Mouse (Mus musculus): Measurements from ENCODE around the gene Gm572. TPM values are rescaled to one million over a fixed set of nuclear protein-coding genes. Genes with fewer than 3 reads are reported as not detected.

The Gm572 gene
- polyA plus RNA-seq, 1 experiment from 2014 or later: not detected

DNA sequence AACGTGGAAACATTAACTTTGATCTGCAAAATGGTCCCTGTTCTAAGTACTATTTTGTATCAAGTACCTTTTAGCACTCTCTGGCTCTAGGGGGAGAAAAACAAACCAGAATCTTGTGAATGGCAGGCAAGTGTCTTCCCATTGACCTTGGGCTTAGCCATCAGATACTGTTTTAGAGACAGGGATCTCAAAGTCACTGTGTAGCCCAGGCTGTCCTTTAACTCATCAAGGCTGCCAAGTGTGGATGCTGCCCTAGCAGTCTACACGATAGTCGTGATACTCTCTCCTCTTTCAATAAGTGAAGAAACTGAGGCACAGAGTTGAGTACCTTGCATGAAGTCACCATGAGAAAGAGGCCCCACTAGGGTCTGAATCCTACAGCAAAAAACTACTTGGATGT lies 15.9 kb upstream of the Gm572 start:
- Histone ChIP-seq H3K27ac (peak overlapping the region; percentile 46; the same call in 1 of the 2 replicates), H3K4me1 (peaks cover 35% of the 10 kb centered on the region), H3K36me3 (peaks cover 30% of the 10 kb centered on the region), H3K9me3 (replicated peaks) (no peaks in the 10 kb centered on the region), H3K9ac (peak overlapping the region; percentile 98), H3K4me2 (peak overlapping the region; percentile 91), H3K27me3 (replicated peaks) (no peaks in the 10 kb centered on the region), H3K4me3 (peak overlapping the region; percentile 86)
- peak; percentile 8 for ATAC-seq
- 60% methylated on average over 3 of the region's 3 CpGs for WGBS (ENCODE audit: insufficient replicate concordance)

- WGBS (ENCODE audit: insufficient replicate concordance): 68% methylated on average over 3 of the region's 3 CpGs
These were observed 11.0 kb upstream of the Gm572 start for GRCm38 (mm10) chr4:148632013-148632692.

DNA sequence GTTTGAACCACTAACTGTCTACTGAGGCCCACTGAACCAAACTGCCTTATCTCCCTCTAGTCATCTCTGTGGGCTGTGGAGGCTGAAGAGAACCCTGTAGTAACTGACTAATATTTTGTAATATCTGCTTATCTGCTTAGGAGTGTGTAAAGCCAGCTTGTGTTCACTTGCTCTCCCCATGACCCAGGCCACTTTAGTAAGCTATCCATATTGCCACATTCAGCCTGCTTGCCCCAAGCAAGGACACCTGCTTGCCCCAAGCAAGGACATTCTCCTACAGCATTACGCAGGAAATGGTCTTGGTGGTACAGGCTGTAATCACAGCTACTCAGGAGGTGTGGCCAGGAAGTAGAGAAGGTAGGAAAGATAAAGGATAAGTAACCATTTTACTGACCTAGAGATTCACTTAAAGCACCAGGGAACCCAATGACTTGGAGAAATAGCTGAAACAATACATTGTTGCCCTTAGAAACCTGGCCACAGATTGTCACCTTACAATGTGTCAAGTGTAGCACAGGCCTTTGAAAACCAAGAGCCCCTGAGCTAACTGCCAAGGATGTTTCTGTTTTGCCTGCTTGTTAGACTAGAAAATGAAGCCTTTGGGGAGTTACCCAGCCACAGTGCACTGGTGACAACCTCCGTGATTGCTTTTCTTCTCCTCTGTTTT lies 9.6 kb upstream of the Gm572 start:
- peak; percentile 42; the same call in 1 of the 2 replicates for ATAC-seq
- H3K9ac ChIP-seq: no peak overlapping the region
- no peak overlapping the region for H3K4me2 ChIP-seq
- H3K9me3 ChIP-seq (replicated peaks): no peaks in the 10 kb centered on the region
- no peaks in the 10 kb centered on the region for H3K36me3 ChIP-seq
- WGBS (ENCODE audit: insufficient replicate concordance): 31% methylated on average over 2 of the region's 2 CpGs
- no peak overlapping the region for H3K4me3 ChIP-seq
- peaks cover 17% of the 10 kb centered on the region for H3K4me1 ChIP-seq
- no peaks in the 10 kb centered on the region for H3K27me3 ChIP-seq (replicated peaks)
- H3K27ac ChIP-seq: no peak overlapping the region

More at GRCm38 (mm10) chr4:148632013-148632692, 11.0 kb upstream of the Gm572 start:
- H3K4me2 ChIP-seq: no peak overlapping the region
- no peak overlapping the region for H3K4me3 ChIP-seq
- no peak for ATAC-seq
- H3K36me3 ChIP-seq: no peaks in the 10 kb centered on the region
- H3K9me3 ChIP-seq (replicated peaks): no peaks in the 10 kb centered on the region
- H3K9ac ChIP-seq: no peak overlapping the region
- H3K27ac ChIP-seq: no peak overlapping the region
- H3K4me1 ChIP-seq: peaks cover 15% of the 10 kb centered on the region
- no peaks in the 10 kb centered on the region for H3K27me3 ChIP-seq (replicated peaks)

GRCm38 (mm10) chr4:148635309-148635708 lies 7.8 kb upstream of the Gm572 start:
- H3K27ac ChIP-seq: no peak overlapping the region
- 62% methylated on average over 2 of the region's 2 CpGs for WGBS (ENCODE audit: insufficient replicate concordance)
- ATAC-seq: no peak

GRCm38 (mm10) chr4:148638302-148638701 lies 4.8 kb upstream of the Gm572 start:
- Histone ChIP-seq H3K9ac (no peak overlapping the region), H3K4me1 (peaks cover 15% of the 10 kb centered on the region), H3K4me3 (no peak overlapping the region), H3K27ac (no peak overlapping the region), H3K27me3 (replicated peaks) (0 out of 2 replicates have a peak, but pooled peaks cover 2% of the 10 kb centered on the region), H3K4me2 (no peak overlapping the region), H3K36me3 (no peaks in the 10 kb centered on the region), H3K9me3 (replicated peaks) (no peaks in the 10 kb centered on the region)
- no peak for ATAC-seq
- 34% methylated on average over 9 of the region's 9 CpGs for WGBS (ENCODE audit: insufficient replicate concordance)

More at GRCm38 (mm10) chr4:148635309-148635708, 7.8 kb upstream of the Gm572 start:
- Histone ChIP-seq H3K4me2 (no peak overlapping the region), H3K36me3 (no peaks in the 10 kb centered on the region), H3K4me1 (peaks cover 20% of the 10 kb centered on the region), H3K27me3 (replicated peaks) (0 out of 2 replicates have a peak, but pooled peaks cover 2% of the 10 kb centered on the region), H3K9me3 (replicated peaks) (no peaks in the 10 kb centered on the region), H3K9ac (no peak overlapping the region), H3K4me3 (no peak overlapping the region)

DNA sequence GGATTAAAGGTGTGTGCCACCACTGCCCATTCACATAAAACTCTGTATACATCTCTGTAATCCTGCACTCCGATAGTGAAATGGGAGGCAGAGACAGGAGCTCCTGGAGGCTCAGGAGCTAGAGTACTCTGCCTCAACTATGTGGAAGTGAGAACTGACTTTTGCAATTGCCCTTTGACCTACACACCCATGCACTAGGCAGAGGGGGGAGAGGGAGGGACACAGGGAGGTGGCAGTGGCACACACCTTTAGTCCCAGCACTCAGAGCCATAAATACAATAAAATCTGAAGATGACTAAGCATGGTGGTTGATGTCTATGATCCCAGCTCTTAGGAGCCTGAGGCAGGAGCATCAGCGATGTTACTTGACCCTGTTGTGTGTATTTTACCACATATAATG lies 3.7 kb upstream of the Gm572 start:
- H3K9me3 ChIP-seq (replicated peaks): no peaks in the 10 kb centered on the region
- H3K27me3 ChIP-seq (replicated peaks): peaks cover 5% of the 10 kb centered on the region; the same call in 1 of the 2 replicates
- no peaks in the 10 kb centered on the region for H3K36me3 ChIP-seq
- no peak overlapping the region for H3K4me3 ChIP-seq
- no peak overlapping the region for H3K9ac ChIP-seq
- no peak overlapping the region for H3K27ac ChIP-seq
- no peak for ATAC-seq
- H3K4me1 ChIP-seq: peaks cover 21% of the 10 kb centered on the region
- no peak overlapping the region for H3K4me2 ChIP-seq
- WGBS (ENCODE audit: insufficient replicate concordance): 67% methylated on average over 2 of the region's 2 CpGs

- H3K4me1 ChIP-seq: peaks cover 21% of the 10 kb centered on the region
- no peak overlapping the region for H3K4me3 ChIP-seq
- no peak for ATAC-seq
- H3K9me3 ChIP-seq (replicated peaks): no peaks in the 10 kb centered on the region
- WGBS (ENCODE audit: insufficient replicate concordance): 82% methylated on average over 5 of the region's 5 CpGs
- H3K9ac ChIP-seq: no peak overlapping the region
- H3K27ac ChIP-seq: no peak overlapping the region
- no peak overlapping the region for H3K4me2 ChIP-seq
- no peaks in the 10 kb centered on the region for H3K36me3 ChIP-seq
- peaks cover 5% of the 10 kb centered on the region; the same call in 1 of the 2 replicates for H3K27me3 ChIP-seq (replicated peaks)
These were observed 2.0 kb upstream of the Gm572 start for GRCm38 (mm10) chr4:148641121-148641520.

DNA sequence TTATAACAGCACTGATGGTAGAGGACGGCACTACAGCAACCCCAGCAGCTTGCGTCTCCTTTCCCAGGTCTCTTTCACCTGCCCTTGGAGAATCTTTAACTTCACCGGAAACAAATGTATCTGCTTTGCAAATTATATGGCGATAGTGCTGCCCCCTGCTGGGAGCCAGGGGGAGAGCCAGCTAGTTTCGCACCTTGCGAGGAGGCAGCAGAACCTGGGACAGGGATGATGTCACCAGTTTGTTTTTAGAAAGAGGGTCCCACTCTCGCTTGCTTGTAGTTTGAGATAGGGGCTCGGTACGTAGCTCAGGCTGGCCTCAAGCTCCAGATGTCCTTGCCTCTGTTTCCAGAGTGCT lies 1.0 kb downstream of the Gm572 start:
- Histone ChIP-seq H3K9me3 (replicated peaks) (no peaks in the 10 kb centered on the region), H3K9ac (peak overlapping the region; percentile 36; the same call in 1 of the 2 replicates), H3K36me3 (no peaks in the 10 kb centered on the region), H3K4me1 (peaks cover 14% of the 10 kb centered on the region), H3K4me2 (peak overlapping the region; percentile 55), H3K27ac (no peak overlapping the region), H3K27me3 (replicated peaks) (peaks cover 10% of the 10 kb centered on the region), H3K4me3 (peak overlapping the region; percentile 25)
- WGBS (ENCODE audit: insufficient replicate concordance): 2% methylated on average over 9 of the region's 9 CpGs
- ATAC-seq: no peak

GRCm38 (mm10) chr4:148644926-148645325 lies 1.8 kb downstream of the Gm572 start:
- Histone ChIP-seq H3K4me1 (peaks cover 11% of the 10 kb centered on the region), H3K9ac (no peak overlapping the region), H3K4me2 (no peak overlapping the region), H3K27ac (no peak overlapping the region), H3K36me3 (no peaks in the 10 kb centered on the region), H3K4me3 (no peak overlapping the region), H3K9me3 (replicated peaks) (no peaks in the 10 kb centered on the region), H3K27me3 (replicated peaks) (peaks cover 8% of the 10 kb centered on the region)
- ATAC-seq: no peak
- 62% methylated on average over 6 of the region's 6 CpGs for WGBS (ENCODE audit: insufficient replicate concordance)

DNA sequence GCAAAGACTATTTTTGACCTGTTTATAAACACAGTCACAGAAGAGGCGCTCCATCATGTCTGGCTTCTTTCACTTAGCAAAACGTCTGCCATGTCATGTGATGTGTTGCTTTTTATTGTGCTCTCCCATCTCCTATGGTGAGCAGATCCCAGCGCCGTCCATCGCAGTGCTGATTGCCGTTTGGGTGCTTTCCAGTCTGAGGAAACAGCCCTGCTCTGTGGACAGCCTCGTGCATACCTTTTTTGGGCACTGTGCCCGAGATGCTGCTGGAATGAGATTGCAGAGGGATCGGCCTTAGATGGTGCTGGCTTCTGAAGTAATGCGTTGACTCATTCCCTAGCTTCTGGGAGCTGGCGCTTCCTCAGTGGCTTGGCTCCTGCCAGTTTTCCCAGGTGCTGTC lies 3.5 kb downstream of the Gm572 start:
- Histone ChIP-seq H3K27ac (no peak overlapping the region), H3K9me3 (replicated peaks) (no peaks in the 10 kb centered on the region), H3K36me3 (no peaks in the 10 kb centered on the region), H3K9ac (no peak overlapping the region), H3K4me3 (no peak overlapping the region), H3K4me2 (no peak overlapping the region), H3K4me1 (peaks cover 11% of the 10 kb centered on the region), H3K27me3 (replicated peaks) (peaks cover 14% of the 10 kb centered on the region)
- no peak for ATAC-seq
- WGBS (ENCODE audit: insufficient replicate concordance): 61% methylated on average over 11 of the region's 11 CpGs

DNA sequence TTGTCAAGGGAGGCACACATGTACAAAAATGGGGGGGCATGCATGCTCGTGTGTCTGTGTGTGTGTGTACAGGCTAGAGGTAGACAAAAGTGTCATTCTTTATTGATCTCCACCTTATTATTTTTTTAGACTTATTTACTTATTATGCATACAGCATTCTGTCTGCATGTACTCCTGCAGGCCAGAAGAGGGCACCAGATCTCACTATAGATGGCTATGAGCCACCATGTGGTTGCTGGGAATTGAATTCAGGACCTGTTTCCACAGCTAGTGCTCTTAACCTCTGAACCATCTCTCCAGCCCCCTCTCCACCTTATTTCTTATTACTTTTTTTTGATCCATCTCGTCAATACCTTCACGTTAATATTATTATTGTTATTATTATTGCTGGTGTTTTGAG lies 6.2 kb downstream of the Gm572 start:
- H3K4me2 ChIP-seq: no peak overlapping the region
- H3K27me3 ChIP-seq (replicated peaks): peaks cover 13% of the 10 kb centered on the region
- no peak overlapping the region for H3K4me3 ChIP-seq
- peaks cover under 1% of the 10 kb centered on the region; the same call in 1 of the 2 replicates for H3K4me1 ChIP-seq
- ATAC-seq: no peak
- H3K36me3 ChIP-seq: no peaks in the 10 kb centered on the region
- H3K9me3 ChIP-seq (replicated peaks): 0 out of 2 replicates have a peak, but pooled peaks cover 3% of the 10 kb centered on the region
- 42% methylated on average over 3 of the region's 3 CpGs for WGBS (ENCODE audit: insufficient replicate concordance)
- no peak overlapping the region for H3K27ac ChIP-seq
- H3K9ac ChIP-seq: no peak overlapping the region

DNA sequence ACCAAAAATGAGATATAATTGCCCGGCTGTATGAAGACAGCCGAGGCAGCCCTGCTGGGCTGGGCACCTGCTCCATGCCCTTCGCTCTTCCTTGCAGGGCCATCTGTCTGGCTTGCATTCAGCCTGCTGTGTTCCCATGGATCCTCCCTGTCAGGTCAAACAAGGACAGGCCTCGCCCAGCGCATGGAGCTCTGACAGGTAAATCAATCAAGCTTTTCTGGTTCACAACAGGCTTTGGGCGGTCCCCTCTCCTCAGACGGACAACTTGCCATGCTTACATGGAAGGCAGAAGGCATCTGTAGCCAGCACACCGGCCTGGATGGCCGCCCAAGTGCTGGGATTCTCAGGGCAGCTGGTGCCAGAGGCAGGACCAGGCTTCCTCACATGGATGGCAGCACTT lies 7.9 kb downstream of the Gm572 start:
- no peaks in the 10 kb centered on the region for H3K36me3 ChIP-seq
- no peak overlapping the region for H3K9ac ChIP-seq
- no peak overlapping the region for H3K4me3 ChIP-seq
- H3K4me2 ChIP-seq: no peak overlapping the region
- WGBS (ENCODE audit: insufficient replicate concordance): 63% methylated on average over 9 of the region's 9 CpGs
- 0 out of 2 replicates have a peak, but pooled peaks cover 3% of the 10 kb centered on the region for H3K9me3 ChIP-seq (replicated peaks)
- H3K4me1 ChIP-seq: no peaks in the 10 kb centered on the region
- no peak overlapping the region for H3K27ac ChIP-seq
- H3K27me3 ChIP-seq (replicated peaks): peaks cover 12% of the 10 kb centered on the region
- ATAC-seq: no peak
